Mouse (Mus musculus) limb, embryonic 11.5 days (tissue): ENCODE data around the gene Gapt. TPM values are rescaled to one million over a fixed set of nuclear protein-coding genes. Genes with fewer than 3 reads are reported as not detected.
A peak's percentile ranks its signal among the peaks of the same experiment; 100 is the strongest.

Experiments used
- ATAC-seq: fragments of 200-750 bp; cut with Nextera tagmentation; 2 replicates; pipeline ENCODE4 v1.8.0; 2017; ENCODE audit warnings: low read depth; ENCODE audit not compliant: insufficient number of reproducible peaks, low FRiP score, low TSS enrichment
- DNase-seq: peaks from one replicate; pipeline ENCODE4 v3.0.0-alpha.2; 2015; ENCODE audit warnings: low spot score
- H3K27ac ChIP-seq: fragments of 300-500 bp; sonication (generic); replicated peaks from 2 replicates; pipeline ENCODE4 v1.5.1; 2014; ENCODE audit warnings: low read depth, mild to moderate bottlenecking, low read length
- H3K27me3 ChIP-seq: fragments of 300-500 bp; sonication (generic); 2 replicates; pipeline ENCODE4 v1.6.1; 2014; ENCODE audit warnings: mild to moderate bottlenecking, low read length, mixed read lengths; ENCODE audit not compliant: control insufficient read depth, insufficient read depth
- H3K36me3 ChIP-seq: fragments of 300-500 bp; sonication (generic); 2 replicates; pipeline ENCODE4 v1.6.1; 2014; ENCODE audit warnings: mild to moderate bottlenecking, low read length, moderate library complexity, mixed read lengths; ENCODE audit not compliant: control insufficient read depth, insufficient read depth
- H3K4me1 ChIP-seq: fragments of 300-500 bp; sonication (generic); 2 replicates; pipeline ENCODE4 v1.6.1; 2014; ENCODE audit warnings: low read length, mixed read lengths; ENCODE audit not compliant: control insufficient read depth, insufficient read depth
- H3K4me2 ChIP-seq: fragments of 300-500 bp; sonication (generic); 2 replicates; pipeline ENCODE4 v1.6.1; 2014; ENCODE audit warnings: low read depth, mild to moderate bottlenecking, moderate library complexity; ENCODE audit not compliant: severe bottlenecking
- H3K4me3 ChIP-seq: fragments of 300-500 bp; sonication (generic); 2 replicates; pipeline ENCODE4 v1.5.1; 2014; ENCODE audit warnings: low read depth, low read length
- H3K9ac ChIP-seq: fragments of 300-500 bp; sonication (generic); 2 replicates; pipeline ENCODE4 v1.6.1; 2014; ENCODE audit warnings: mild to moderate bottlenecking, low read length
- H3K9me3 ChIP-seq: fragments of 300-500 bp; sonication (generic); 2 replicates; pipeline ENCODE4 v1.6.1; 2016; ENCODE audit warnings: low read length; ENCODE audit not compliant: control insufficient read depth
- whole genome bisulfite sequencing: fragments of 180-500 bp; shearing (Covaris S2); extraction: QIAGEN DNeasy Blood & Tissue Kit; methylation state at CpG from one replicate; pipeline ENCODE4 v1.1.7; 2014; 5-methylcytosine and 5-hydroxymethylcytosine counted together
- polyA plus RNA-seq: library from polyadenylated mRNA; unstranded; fragments of >200 nt; fragmentation: Nextera tagmentation; extraction: Ambion mirVana; gene quantifications from 2 replicates; pipeline ENCODE4 v1.2.1, GENCODE M21; 2014

The Gapt gene
- polyA plus RNA-seq, 1 experiment from 2014 or later: not detected

DNA sequence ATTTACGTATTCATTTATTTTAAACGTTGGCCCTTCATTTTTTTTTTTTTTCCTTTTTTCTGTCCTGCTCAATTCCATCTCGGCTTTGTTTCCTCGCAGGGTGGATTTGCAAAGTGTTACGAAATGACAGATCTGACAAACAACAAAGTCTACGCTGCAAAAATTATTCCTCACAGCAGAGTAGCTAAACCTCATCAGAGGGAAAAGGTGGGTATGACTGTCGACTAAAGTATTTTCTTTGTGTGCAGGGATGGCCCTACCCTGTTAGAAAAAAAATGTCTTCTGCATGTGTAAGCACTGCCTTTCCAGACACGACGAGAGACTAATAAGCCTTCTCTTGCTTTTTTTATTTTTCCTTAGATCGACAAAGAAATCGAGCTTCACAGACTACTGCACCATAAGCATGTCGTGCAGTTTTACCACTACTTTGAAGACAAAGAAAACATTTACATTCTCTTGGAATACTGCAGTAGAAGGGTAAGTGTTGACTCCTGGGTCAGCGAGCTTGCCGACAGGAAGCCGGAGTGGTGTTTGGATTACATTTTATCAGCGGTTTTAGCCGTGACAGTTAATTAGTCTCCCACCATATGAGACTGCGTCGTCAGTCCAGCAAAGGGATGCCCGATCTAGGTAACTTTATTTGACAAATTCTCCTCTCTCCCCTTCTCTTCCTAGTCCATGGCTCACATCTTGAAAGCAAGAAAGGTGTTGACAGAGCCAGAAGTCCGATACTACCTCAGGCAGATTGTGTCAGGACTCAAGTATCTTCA lies 39.1 kb upstream of the Gapt start:
- Histone ChIP-seq H3K27me3 (no peaks in the 10 kb centered on the region), H3K27ac (no peak overlapping the region), H3K4me2 (peak overlapping the region; percentile 96), H3K4me3 (peak overlapping the region; percentile 69), H3K36me3 (peaks cover 18% of the 10 kb centered on the region), H3K9ac (peak overlapping the region; percentile 79), H3K4me1 (no peaks in the 10 kb centered on the region; the same call in 1 of the 2 replicates), H3K9me3 (no peaks in the 10 kb centered on the region)
- 14% methylated on average over 21 of the region's 21 CpGs for WGBS
- peak; percentile 36 for DNase-seq
- no peak for ATAC-seq

DNA sequence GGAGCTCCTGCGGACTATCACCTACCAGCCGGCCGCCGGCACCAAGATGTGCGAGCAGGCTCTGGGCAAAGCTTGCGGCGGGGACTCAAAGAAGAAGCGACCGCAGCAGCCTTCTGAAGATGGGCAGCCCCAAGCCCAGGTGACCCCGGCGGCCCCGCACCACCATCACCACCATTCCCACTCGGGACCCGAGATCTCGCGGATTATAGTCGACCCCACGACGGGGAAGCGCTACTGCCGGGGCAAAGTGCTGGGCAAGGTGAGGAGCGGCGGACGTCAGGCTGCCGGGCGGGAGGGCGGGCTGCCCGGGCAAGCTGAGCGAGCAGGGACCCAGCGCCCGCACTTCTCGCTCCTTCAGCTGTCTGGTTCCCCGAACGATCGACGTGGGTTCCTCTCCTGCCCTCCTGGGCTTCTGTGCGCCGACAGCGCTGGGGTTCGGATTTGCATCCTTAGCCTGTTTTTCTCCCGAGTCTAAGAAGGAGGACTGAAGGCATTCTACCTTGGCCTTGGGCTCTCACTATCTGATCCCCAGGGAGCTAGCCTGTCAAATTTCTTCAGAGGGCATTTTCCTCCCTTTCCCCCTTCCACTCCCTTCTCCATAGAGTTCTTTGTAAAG lies 38.3 kb upstream of the Gapt start:
- peaks cover 16% of the 10 kb centered on the region for H3K36me3 ChIP-seq
- H3K27me3 ChIP-seq: no peaks in the 10 kb centered on the region
- peak overlapping the region; percentile 79 for H3K9ac ChIP-seq
- H3K4me1 ChIP-seq: no peaks in the 10 kb centered on the region
- no peaks in the 10 kb centered on the region for H3K9me3 ChIP-seq
- H3K27ac ChIP-seq: peak overlapping the region; percentile 42; the same call in 1 of the 2 replicates
- peak overlapping the region; percentile 96 for H3K4me2 ChIP-seq
- DNase-seq (no peak), ATAC-seq (no peak; the same call in 1 of the 2 replicates)
- peak overlapping the region; percentile 69 for H3K4me3 ChIP-seq
- WGBS: 0% methylated on average over 40 of the region's 41 CpGs

DNA sequence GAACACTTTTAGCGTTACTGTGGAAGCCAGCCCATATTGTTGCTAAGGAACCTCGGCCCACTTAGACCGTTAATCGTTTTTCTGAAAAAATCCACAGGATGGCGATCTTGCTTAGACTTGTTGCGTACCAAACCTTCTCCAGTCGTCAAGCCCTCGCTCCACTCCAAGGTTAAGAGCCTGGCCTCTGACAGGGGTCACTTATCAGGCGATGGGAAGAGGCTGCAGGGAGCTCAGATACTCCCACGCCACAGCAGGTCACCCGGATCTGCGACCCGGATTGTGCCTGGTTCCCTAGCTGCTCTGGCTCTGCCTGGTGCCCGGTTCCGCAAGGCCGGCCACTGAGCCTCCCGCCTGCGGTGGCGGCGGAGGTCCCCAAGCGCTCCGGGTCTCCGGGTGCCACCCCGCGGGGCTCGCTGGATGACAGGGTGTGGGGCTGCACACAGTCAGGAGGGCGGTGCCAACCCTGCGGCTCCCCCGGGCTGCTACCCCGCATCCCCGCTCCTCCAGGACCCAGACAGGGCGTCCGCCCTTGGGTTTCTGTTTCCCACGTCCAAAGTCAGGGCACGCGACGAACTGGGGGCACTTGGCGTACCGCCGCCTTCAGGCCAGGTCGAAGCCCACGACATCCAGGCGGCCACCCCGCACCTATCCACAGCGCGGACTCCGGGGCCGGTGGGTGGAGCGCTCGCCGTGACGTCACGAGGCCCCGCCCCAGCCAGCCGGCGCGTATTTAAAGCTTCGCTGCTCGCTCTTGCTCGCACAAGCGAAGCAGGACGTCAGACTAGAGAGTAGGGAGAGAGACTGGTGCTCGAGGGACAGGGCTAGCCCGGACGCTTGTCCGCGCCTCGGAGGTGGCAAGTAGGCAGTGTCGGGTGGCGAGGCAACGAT lies 37.5 kb upstream of the Gapt start, which contains the start of gene Plk2:
Plk2 (plus strand) TSS at position 756 of the 888 bp plus-strand sequence.
- Histone ChIP-seq H3K4me2 (peak within 1 kb of the TSS; percentile 96), H3K27ac (peak within 1 kb of the TSS; percentile 42; the same call in 1 of the 2 replicates), H3K4me1 (no peaks in the 10 kb centered on the region), H3K27me3 (no peaks in the 10 kb centered on the region), H3K9ac (peak within 1 kb of the TSS; percentile 79), H3K4me3 (peak within 1 kb of the TSS; percentile 69), H3K9me3 (no peaks in the 10 kb centered on the region), H3K36me3 (peaks cover 12% of the 10 kb centered on the region)
- under 1% methylated on average over 65 of the region's 71 CpGs for WGBS
- DNase-seq: peak; percentile 97
- ATAC-seq: peak; percentile 95

DNA sequence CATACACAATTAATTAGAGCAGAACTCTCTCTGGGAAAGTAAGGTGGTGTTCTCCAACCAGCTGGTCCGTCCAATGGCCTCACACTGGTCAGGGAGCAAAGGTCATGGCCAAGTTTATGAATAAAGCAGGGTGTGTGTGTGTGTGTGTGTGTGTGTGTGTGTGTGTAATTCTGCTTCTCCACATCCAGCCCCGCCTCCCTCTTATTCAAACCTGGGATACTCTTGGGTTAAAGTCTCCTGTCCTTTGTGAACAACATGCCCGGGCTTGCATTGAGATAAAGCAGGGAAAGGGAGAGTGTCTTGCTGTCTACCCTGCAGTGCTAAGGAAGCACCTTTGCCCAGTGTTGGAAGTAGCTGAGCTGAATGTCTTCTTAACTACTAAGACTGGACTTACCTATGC lies 35.6 kb upstream of the Gapt start:
- ATAC-seq (no peak), DNase-seq (no peak)
- H3K27me3 ChIP-seq: no peaks in the 10 kb centered on the region
- H3K4me3 ChIP-seq: no peak overlapping the region
- H3K4me1 ChIP-seq: no peaks in the 10 kb centered on the region
- H3K9ac ChIP-seq: no peak overlapping the region
- WGBS: 41% methylated on average over 3 of the region's 3 CpGs
- H3K9me3 ChIP-seq: no peaks in the 10 kb centered on the region
- no peaks in the 10 kb centered on the region for H3K36me3 ChIP-seq
- H3K27ac ChIP-seq: no peak overlapping the region
- H3K4me2 ChIP-seq: no peak overlapping the region

DNA sequence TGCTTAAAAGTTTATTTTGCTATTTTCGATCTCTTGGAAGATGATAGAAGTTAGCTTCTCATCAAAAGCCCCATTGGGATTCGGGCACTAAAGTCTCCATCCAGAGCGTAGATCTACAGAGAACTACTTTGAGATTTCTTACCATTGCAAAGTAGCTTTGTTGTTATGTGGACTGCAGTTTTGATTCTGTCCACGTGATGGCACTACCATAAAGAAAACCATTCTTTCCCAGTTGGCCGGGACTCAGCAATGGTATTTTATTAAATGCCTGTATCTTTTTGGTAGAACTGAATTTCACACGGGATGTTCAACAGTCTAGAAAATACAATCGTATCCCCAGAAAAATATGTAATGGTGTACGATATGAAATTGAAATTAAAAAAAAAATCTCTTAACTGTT lies 35.2 kb upstream of the Gapt start:
- 30% methylated on average over 8 of the region's 8 CpGs for WGBS
- H3K4me3 ChIP-seq: no peak overlapping the region
- DNase-seq (peak; percentile 81), ATAC-seq (no peak)
- no peak overlapping the region for H3K27ac ChIP-seq
- no peaks in the 10 kb centered on the region for H3K9me3 ChIP-seq
- H3K27me3 ChIP-seq: no peaks in the 10 kb centered on the region
- no peaks in the 10 kb centered on the region for H3K4me1 ChIP-seq
- H3K4me2 ChIP-seq: no peak overlapping the region
- no peak overlapping the region for H3K9ac ChIP-seq
- no peaks in the 10 kb centered on the region for H3K36me3 ChIP-seq

DNA sequence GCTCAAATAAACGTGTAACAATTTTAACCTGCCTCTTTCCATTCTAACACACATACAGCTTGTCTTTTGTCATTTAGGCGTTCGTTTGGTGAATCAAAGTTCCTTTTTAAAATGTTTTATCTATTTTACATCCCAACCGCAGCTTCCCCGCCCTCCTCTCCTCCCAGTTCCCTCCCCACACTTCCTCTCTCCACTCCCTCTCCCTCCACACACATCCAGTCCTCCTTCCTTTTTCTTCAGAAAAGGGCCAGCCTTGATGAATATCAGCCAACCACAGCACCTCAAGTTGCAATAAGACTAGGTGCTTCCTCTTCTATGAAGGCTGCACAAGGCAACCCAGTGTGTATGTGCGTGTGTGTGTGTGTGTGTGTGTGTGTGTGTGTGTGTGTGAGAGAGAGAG lies 27.5 kb upstream of the Gapt start:
- Histone ChIP-seq H3K36me3 (no peaks in the 10 kb centered on the region), H3K4me1 (no peaks in the 10 kb centered on the region), H3K27me3 (no peaks in the 10 kb centered on the region), H3K9ac (no peak overlapping the region), H3K9me3 (no peaks in the 10 kb centered on the region), H3K4me3 (no peak overlapping the region), H3K27ac (no peak overlapping the region), H3K4me2 (no peak overlapping the region)
- WGBS: 77% methylated on average over 6 of the region's 6 CpGs
- no peak for DNase-seq
- no peak for ATAC-seq

DNA sequence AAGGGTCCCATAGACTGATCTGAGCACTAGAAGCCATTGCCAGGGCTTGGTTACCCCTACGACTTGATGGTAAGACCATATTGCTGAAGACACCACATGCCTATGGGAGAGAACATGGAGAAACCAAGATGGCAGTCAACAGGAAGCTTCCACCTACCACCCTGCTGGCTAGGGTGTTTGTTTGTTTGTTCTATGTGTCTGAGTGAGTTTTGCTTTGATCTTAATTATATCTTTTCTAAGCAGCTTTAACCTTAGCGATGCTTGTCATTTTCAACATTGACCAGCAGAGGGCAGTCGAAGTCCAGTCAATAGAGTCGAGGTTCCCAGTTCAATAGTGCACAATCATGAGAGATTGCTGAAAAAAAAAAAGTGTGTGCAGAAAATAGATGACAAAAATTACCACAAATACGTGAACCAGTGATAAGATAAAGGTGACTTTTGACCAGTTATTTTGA lies 25.5 kb upstream of the Gapt start:
- H3K9ac ChIP-seq: no peak overlapping the region
- no peak overlapping the region for H3K4me3 ChIP-seq
- no peak overlapping the region for H3K27ac ChIP-seq
- peak; percentile 74 for DNase-seq
- 21% methylated on average over 5 of the region's 5 CpGs for WGBS
- no peak overlapping the region for H3K4me2 ChIP-seq
- H3K9me3 ChIP-seq: no peaks in the 10 kb centered on the region
- ATAC-seq: no peak
- H3K27me3 ChIP-seq: no peaks in the 10 kb centered on the region
- no peaks in the 10 kb centered on the region for H3K36me3 ChIP-seq
- H3K4me1 ChIP-seq: no peaks in the 10 kb centered on the region

DNA sequence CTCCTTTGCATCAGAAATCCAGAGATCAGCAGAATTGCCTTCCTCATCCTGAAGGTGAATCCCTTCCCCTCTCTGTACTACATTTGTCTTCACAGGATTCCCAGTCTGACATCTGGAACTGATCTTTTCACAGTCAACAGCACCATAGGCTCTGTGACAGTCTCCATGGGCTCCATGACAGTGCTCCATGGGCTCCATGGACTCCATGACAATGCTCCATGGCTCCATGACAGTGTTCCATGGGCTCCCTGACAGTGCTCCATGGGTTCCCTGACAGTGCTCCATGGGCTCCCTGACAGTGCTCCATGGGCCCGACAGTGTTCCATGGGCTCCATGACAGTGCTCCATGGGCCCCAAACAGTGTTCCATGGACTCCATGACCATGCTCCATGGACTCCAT lies 12.7 kb upstream of the Gapt start:
- DNase-seq (no peak), ATAC-seq (no peak)
- 100% methylated on average over 1 of the region's 1 CpGs for WGBS

More for the DNA sequence above, 12.7 kb upstream of the Gapt start:
- no peaks in the 10 kb centered on the region for H3K36me3 ChIP-seq
- H3K27ac ChIP-seq: no peak overlapping the region
- no peaks in the 10 kb centered on the region for H3K4me1 ChIP-seq
- H3K4me2 ChIP-seq: no peak overlapping the region
- H3K27me3 ChIP-seq: no peaks in the 10 kb centered on the region
- H3K4me3 ChIP-seq: no peak overlapping the region
- H3K9me3 ChIP-seq: no peaks in the 10 kb centered on the region
- H3K9ac ChIP-seq: no peak overlapping the region
